Mouse (Mus musculus) frontal cortex, postnatal 36 days (tissue): ENCODE data around the gene Gm11236.
"Not testable (repeated sequence)": the region's sequence is repeated elsewhere in the genome, so short reads cannot be mapped to it uniquely, and the experiment has no call there.

ENCODE experiments used
- DNase-seq, 2 experiments: peaks; one replicate each; pipeline ENCODE4 v3.0.0; 2022; ENCODE audit warnings: low spot score in 2 of 2

Gm11236 gene

GRCm38 (mm10) chr4:73637821-73638220, at the start of gene Gm11236:
Gene Gm11236 (plus strand): TSS chr4:73638121.
- DNase-seq, result not testable (repeated sequence)

- peak; percentile 2 to 23 for DNase-seq
Observed at GRCm38 (mm10) chr4:73599248-73599647, 38.7 kb upstream of the Gm11236 start.

- DNase-seq, result not testable (repeated sequence)
Observed at GRCm38 (mm10) chr4:73607581-73607980, 30.3 kb upstream of the Gm11236 start, which contains the start of gene Gm11238. Gene Gm11238 (plus strand): TSS chr4:73607881.

DNA sequence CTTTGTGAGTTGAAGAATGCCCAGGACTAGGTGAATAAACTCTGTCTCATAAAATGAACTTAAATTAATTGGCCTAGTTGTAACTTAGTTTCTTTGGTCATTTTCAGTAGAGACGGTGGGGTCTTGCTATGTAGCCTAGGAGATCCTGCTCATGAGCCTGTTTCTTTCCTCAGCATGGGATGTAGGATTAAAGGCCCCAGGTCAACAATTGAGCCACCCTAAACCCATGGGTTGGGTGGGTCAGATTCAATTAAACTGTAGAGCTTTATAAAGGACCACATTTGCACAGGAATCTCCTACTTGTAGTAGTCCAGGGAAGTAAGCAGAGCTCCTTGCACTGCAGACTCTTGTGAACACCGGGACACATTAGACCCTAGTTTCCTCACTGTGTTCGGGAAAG, 15.2 kb upstream of the Gm11236 start, which contains the start of gene Gm11237:
Gene Gm11237 (plus strand): TSS at position 301 of the 400 bp plus-strand sequence.
- DNase-seq, result not testable (repeated sequence)

- DNase-seq, result not testable (repeated sequence)
Observed at GRCm38 (mm10) chr4:73661864-73662263, 23.9 kb downstream of the Gm11236 start.

- DNase-seq, result not testable (repeated sequence)
Observed at GRCm38 (mm10) chr4:73668054-73668453, 30.1 kb downstream of the Gm11236 start, which contains the start of gene Gm11239. Gene Gm11239 (plus strand): TSS chr4:73668354.

- not testable (repeated sequence) for DNase-seq
Observed at GRCm38 (mm10) chr4:73683216-73683615, 45.3 kb downstream of the Gm11236 start, which contains the start of gene Gm428. Gene Gm428 (plus strand): TSS chr4:73683516.
